Mouse (Mus musculus) liver, adult (tissue): ENCODE results near the gene Fads3.

Source experiments
- GATA4 ChIP-seq: IDR thresholded peaks from 2 replicates; pipeline ENCODE4 v1.6.1; 2014; ENCODE audit warnings: mild to moderate bottlenecking, low read length; ENCODE audit not compliant: insufficient replicate concordance

The Fads3 gene

DNA sequence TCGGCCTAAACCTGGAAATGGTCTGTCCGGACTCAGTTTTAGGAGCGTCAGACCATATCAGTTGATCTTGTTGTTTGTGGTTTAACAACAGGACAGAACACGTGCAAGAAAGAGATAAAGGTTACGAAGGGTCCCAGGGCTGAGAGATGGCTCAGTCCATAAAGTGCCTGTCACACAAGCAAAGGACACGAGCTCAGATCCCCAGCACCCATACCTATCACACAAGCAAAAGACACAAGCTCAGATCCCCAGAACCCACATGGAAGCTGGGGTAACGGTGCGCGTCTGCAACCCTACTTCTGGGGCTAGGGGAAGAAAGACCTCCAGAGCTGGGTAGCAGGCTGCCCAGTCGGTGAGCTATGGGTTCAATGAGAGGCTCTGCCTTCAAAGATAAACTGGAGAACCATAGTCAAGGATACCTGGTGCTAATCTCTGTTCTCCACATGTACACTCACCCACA, 63.7 kb downstream of the Fads3 start:
- no peak for TF ChIP-seq GATA4

DNA sequence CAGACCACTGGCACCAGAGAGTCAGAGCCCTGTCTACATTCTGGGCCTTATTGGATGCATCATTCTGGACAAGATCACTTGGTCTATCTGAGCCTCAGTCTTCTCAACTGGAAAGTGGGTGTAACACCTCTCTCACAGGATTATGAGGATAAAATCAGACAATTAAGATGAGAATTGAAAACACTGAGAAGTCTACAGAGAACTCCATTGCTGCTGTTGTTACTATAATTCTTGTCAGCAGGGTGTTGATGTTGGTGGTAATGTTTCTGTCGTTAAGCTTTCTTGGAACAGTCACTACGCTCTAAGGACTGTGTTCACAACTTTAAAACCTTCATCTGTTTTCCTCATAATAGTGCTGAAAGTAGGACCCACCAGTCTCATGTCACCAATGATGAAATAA, 65.3 kb downstream of the Fads3 start:
- no peak for TF ChIP-seq GATA4

DNA sequence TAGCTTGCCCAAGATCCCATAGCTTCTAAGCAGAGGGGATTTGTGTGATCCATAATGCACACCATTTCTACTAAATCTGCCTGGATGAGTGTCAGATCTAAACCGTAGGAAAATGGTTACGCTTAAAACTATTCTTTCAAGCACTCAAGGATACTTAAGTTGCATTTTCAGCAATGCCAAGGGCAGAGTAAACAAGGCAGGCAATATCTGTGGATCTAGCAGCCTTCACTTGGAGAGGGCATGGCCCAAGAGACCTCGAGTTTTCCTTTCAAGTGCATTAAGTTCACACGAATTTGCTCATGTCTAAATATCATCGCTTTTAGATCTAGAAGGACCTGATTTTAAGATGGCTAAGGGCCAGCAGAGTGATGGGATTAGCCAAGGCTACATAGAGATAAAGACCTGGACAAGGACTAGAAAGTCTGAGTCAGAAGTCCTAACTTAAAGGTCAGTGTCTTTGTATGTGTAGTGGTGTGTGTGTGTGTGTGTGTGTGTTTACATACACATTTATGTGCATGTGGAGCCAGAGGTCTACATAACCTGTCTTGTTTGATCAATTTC, 65.8 kb downstream of the Fads3 start:
- no peak for TF ChIP-seq GATA4

DNA sequence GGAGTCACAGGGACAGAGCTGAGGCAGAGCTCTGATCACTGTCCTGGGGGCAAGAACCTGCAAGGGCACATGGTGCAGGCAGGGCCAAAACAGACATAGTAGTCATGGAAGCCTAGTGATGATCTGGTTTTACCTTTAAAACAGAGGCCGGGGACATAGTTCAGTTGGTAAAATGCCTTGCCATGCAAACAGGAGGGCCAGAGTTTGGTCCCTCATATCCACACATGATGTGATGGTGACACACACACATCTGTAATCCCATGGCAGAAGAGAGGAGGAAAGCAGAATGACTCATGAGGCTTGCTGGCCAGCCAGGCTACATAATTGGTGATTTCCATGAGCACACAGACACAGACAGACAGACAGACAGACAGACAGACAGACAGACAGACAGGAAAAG, 66.8 kb downstream of the Fads3 start:
- no peak for TF ChIP-seq GATA4

DNA sequence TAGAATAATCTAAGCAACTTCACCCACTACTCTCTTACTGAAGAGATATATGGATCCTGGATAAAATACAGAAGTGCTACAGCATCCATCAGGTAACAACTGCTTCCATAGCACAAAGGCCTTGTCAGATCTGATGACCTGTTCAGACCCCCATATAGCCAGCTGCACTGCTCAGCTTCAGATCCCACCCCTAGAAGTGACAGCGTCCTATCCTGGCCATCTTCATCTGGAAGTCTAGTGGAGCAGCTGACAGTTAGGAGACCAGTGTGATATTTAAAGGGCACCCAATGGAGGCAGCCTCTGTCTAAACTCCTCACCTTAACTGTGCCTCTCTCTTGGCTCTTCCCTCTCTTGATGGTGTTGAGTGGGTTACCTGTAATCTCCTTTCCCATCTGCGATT, 67.3 kb downstream of the Fads3 start:
- no peak for TF ChIP-seq GATA4
